Mouse (Mus musculus): ENCODE measurements around the gene Coro2a. TPM values are rescaled to one million over a fixed set of nuclear protein-coding genes. Genes with fewer than 3 reads are reported as not detected.
A peak's percentile ranks its signal among the peaks of the same experiment; 100 is the strongest.

Gene Coro2a
- polyA plus RNA-seq, 1 experiment = 4.2 TPM

- H3K4me1 ChIP-seq (ENCODE audit: control insufficient read depth, insufficient read depth, low read length) = no peaks in the 10 kb centered on the region
- 46% methylated on average over 6 of the region's 6 CpGs for WGBS
- TF ChIP-seq CTCF (conservative IDR thresholded peaks at IDR 0.05; ENCODE audit: insufficient read depth, insufficient read length, low read depth, low read length) = no peak
- no peak overlapping the region for H3K4me3 ChIP-seq (ENCODE audit: insufficient read depth, low read depth, low read length)
- DNase-seq = no peak
- no peaks in the 10 kb centered on the region for H3K27me3 ChIP-seq (replicated peaks; ENCODE audit: control insufficient read depth, insufficient read depth, low read length)
- H3K27ac ChIP-seq (ENCODE audit: insufficient read depth, low read depth, low read length) = no peak overlapping the region
- no peaks in the 10 kb centered on the region for H3K36me3 ChIP-seq (ENCODE audit: control insufficient read depth, insufficient read depth, low read length)
These were observed 8.5 kb downstream of the Coro2a start for GRCm38 (mm10) chr4:46593472-46593871.

GRCm38 (mm10) chr4:46591833-46592520, 10.0 kb downstream of the Coro2a start:
- H3K4me1 ChIP-seq (ENCODE audit: control insufficient read depth, insufficient read depth, low read length) = no peaks in the 10 kb centered on the region
- H3K4me3 ChIP-seq (ENCODE audit: insufficient read depth, low read depth, low read length) = no peak overlapping the region
- DNase-seq = peak; percentile 35
- WGBS = 78% methylated on average over 9 of the region's 9 CpGs
- H3K36me3 ChIP-seq (ENCODE audit: control insufficient read depth, insufficient read depth, low read length) = no peaks in the 10 kb centered on the region
- TF ChIP-seq CTCF (conservative IDR thresholded peaks at IDR 0.05; ENCODE audit: insufficient read depth, insufficient read length, low read depth, low read length) (no peak), POLR2A (IDR thresholded peaks at IDR 0.05; ENCODE audit: low read depth, low read length) (no peak)
- H3K27ac ChIP-seq (ENCODE audit: insufficient read depth, low read depth, low read length) = no peak overlapping the region
- H3K27me3 ChIP-seq (replicated peaks; ENCODE audit: control insufficient read depth, insufficient read depth, low read length) = no peaks in the 10 kb centered on the region

- no peak for DNase-seq
- no peaks in the 10 kb centered on the region for H3K4me1 ChIP-seq (ENCODE audit: control insufficient read depth, insufficient read depth, low read length)
- H3K4me3 ChIP-seq (ENCODE audit: insufficient read depth, low read depth, low read length) = no peak overlapping the region
- TF ChIP-seq CTCF (conservative IDR thresholded peaks at IDR 0.05; ENCODE audit: insufficient read depth, insufficient read length, low read depth, low read length) (no peak), POLR2A (IDR thresholded peaks at IDR 0.05; ENCODE audit: low read depth, low read length) (no peak)
- H3K27me3 ChIP-seq (replicated peaks; ENCODE audit: control insufficient read depth, insufficient read depth, low read length) = no peaks in the 10 kb centered on the region
- WGBS = 72% methylated on average over 4 of the region's 4 CpGs
- no peaks in the 10 kb centered on the region for H3K36me3 ChIP-seq (ENCODE audit: control insufficient read depth, insufficient read depth, low read length)
- H3K27ac ChIP-seq (ENCODE audit: insufficient read depth, low read depth, low read length) = no peak overlapping the region
These were observed 11.2 kb downstream of the Coro2a start for GRCm38 (mm10) chr4:46590810-46591209.

GRCm38 (mm10) chr4:46589946-46590684, 11.9 kb downstream of the Coro2a start:
- Histone ChIP-seq H3K4me3 (ENCODE audit: insufficient read depth, low read depth, low read length) (no peak overlapping the region), H3K27me3 (replicated peaks; ENCODE audit: control insufficient read depth, insufficient read depth, low read length) (no peaks in the 10 kb centered on the region), H3K4me1 (ENCODE audit: control insufficient read depth, insufficient read depth, low read length) (no peaks in the 10 kb centered on the region), H3K36me3 (ENCODE audit: control insufficient read depth, insufficient read depth, low read length) (no peaks in the 10 kb centered on the region), H3K27ac (ENCODE audit: insufficient read depth, low read depth, low read length) (no peak overlapping the region)
- 46% methylated on average over 5 of the region's 5 CpGs for WGBS
- TF ChIP-seq POLR2A (IDR thresholded peaks at IDR 0.05; ENCODE audit: low read depth, low read length) (no peak), CTCF (conservative IDR thresholded peaks at IDR 0.05; ENCODE audit: insufficient read depth, insufficient read length, low read depth, low read length) (no peak)
- no peak for DNase-seq

GRCm38 (mm10) chr4:46589151-46589550, 12.9 kb downstream of the Coro2a start:
- 79% methylated on average over 8 of the region's 8 CpGs for WGBS
- no peaks in the 10 kb centered on the region for H3K36me3 ChIP-seq (ENCODE audit: control insufficient read depth, insufficient read depth, low read length)
- no peak overlapping the region for H3K4me3 ChIP-seq (ENCODE audit: insufficient read depth, low read depth, low read length)
- no peaks in the 10 kb centered on the region for H3K27me3 ChIP-seq (replicated peaks; ENCODE audit: control insufficient read depth, insufficient read depth, low read length)
- H3K4me1 ChIP-seq (ENCODE audit: control insufficient read depth, insufficient read depth, low read length) = no peaks in the 10 kb centered on the region
- TF ChIP-seq CTCF (conservative IDR thresholded peaks at IDR 0.05; ENCODE audit: insufficient read depth, insufficient read length, low read depth, low read length) (no peak), POLR2A (IDR thresholded peaks at IDR 0.05; ENCODE audit: low read depth, low read length) (no peak)
- no peak overlapping the region for H3K27ac ChIP-seq (ENCODE audit: insufficient read depth, low read depth, low read length)
- no peak for DNase-seq

- Histone ChIP-seq H3K4me3 (ENCODE audit: insufficient read depth, low read depth, low read length) (no peak overlapping the region), H3K27ac (ENCODE audit: insufficient read depth, low read depth, low read length) (no peak overlapping the region), H3K4me1 (ENCODE audit: control insufficient read depth, insufficient read depth, low read length) (no peaks in the 10 kb centered on the region), H3K36me3 (ENCODE audit: control insufficient read depth, insufficient read depth, low read length) (no peaks in the 10 kb centered on the region), H3K27me3 (replicated peaks; ENCODE audit: control insufficient read depth, insufficient read depth, low read length) (no peaks in the 10 kb centered on the region)
- 90% methylated on average over 4 of the region's 4 CpGs for WGBS
- DNase-seq = no peak
- TF ChIP-seq POLR2A (IDR thresholded peaks at IDR 0.05; ENCODE audit: low read depth, low read length) (no peak), CTCF (conservative IDR thresholded peaks at IDR 0.05; ENCODE audit: insufficient read depth, insufficient read length, low read depth, low read length) (no peak)
These were observed 15.5 kb downstream of the Coro2a start for GRCm38 (mm10) chr4:46586473-46586872.

- no peak for DNase-seq
- H3K4me1 ChIP-seq (ENCODE audit: control insufficient read depth, insufficient read depth, low read length) = no peaks in the 10 kb centered on the region
- no peaks in the 10 kb centered on the region for H3K36me3 ChIP-seq (ENCODE audit: control insufficient read depth, insufficient read depth, low read length)
- no peak for TF ChIP-seq CTCF (conservative IDR thresholded peaks at IDR 0.05; ENCODE audit: insufficient read depth, insufficient read length, low read depth, low read length)
- H3K27me3 ChIP-seq (replicated peaks; ENCODE audit: control insufficient read depth, insufficient read depth, low read length) = no peaks in the 10 kb centered on the region
- WGBS = 66% methylated on average over 8 of the region's 8 CpGs
- H3K27ac ChIP-seq (ENCODE audit: insufficient read depth, low read depth, low read length) = no peak overlapping the region
- H3K4me3 ChIP-seq (ENCODE audit: insufficient read depth, low read depth, low read length) = no peak overlapping the region
These were observed 16.2 kb downstream of the Coro2a start for GRCm38 (mm10) chr4:46585811-46586190.
